Mouse (Mus musculus): ENCODE measurements around the gene Fermt3. TPM values are rescaled to one million over a fixed set of nuclear protein-coding genes. Genes with fewer than 3 reads are reported as not detected.

Gene Fermt3
- polyA plus RNA-seq, 1 experiment, result 15.7 TPM

DNA sequence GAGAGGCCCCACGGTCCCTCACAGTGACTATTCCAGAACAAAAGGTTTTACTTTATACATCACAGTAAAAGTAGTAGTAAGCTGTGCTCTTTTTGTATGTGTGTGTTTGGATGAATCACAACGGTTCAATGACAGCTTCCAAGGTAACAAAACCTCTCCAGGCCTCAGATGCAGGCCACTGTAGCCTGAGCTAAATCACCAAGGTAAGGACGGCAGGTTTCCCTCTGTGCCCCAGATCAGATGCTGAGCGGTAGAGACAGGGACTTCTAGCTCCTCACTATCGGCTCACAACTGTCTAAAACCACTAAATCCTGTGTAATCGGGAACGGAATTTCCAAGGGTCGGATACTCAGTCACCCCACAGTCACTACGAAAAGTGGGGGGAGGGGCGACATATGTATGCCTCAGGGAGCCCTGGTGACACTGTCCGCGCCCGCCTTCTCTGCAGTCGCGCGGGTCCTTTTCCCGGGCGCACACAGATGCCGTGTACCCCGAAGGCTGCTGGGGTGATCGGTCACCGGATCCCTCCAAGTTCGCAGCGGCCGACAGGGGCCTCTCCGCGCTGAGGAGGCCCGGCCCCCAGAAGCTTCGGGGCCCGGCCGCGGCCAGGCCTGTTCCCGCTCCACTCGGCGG, 19.9 kb upstream of the Fermt3 start:
- no peak for DNase-seq (ENCODE audit: low spot score)

DNA sequence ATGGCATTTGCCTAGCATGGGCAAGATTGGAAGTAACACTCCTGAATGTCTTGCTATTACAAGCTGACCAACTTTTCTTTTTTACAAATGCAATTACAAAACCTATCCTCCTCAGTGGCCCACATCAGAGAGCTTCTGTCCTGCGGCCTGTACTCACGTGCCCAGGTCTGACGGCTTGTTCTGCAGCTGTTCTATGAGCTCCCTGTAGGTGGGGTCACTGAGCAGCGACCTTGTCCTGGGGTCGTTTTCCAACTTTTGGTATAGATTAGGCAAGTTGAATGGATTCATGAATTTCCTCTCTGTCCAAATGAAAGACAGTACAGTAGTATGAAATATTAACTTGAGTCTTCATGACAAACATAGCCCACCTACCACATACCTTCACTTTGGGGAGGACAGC, 14.7 kb upstream of the Fermt3 start:
- DNase-seq (ENCODE audit: low spot score), result no peak

DNA sequence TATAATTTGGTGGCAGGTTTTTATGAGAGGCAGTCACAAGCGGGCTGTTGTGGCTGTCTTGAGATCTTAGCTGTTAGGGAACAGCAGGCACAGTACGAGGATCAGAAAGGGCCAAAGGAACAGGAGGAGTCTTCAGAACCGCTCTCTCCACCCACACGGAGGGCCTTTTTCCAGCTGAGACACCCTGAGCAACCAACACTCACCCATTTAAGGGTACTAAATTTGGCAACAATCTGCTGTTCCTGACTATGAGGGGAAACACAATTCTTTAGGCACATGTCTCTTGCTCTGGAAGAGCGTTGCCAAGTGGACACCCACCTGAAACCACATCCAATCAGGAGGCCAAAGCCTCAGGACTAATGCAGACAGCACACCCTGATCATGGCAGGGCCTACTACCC, 10.3 kb upstream of the Fermt3 start:
- DNase-seq (ENCODE audit: low spot score), result no peak

DNA sequence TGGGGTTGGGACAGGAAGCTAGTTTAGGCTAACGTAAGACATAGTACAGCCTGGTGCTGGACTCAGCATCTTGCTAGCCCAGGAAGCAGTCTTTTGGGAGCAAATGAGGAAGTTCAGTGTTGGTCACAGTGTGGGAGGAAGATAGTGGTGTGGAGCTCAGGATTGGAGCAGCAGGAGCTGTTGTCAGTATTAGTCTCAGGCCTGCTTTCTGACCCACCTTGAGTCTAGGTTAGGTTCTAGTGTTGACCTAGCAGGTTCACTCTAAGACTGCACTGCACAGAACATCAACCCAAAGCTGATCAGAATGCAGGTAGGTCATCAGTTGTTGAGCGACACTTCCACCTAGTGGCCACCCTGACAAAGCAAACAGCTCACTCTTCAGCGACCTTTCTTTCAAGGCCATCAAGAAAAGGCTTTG, 964 bp upstream of the Fermt3 start:
- no peak for DNase-seq (ENCODE audit: low spot score)

DNA sequence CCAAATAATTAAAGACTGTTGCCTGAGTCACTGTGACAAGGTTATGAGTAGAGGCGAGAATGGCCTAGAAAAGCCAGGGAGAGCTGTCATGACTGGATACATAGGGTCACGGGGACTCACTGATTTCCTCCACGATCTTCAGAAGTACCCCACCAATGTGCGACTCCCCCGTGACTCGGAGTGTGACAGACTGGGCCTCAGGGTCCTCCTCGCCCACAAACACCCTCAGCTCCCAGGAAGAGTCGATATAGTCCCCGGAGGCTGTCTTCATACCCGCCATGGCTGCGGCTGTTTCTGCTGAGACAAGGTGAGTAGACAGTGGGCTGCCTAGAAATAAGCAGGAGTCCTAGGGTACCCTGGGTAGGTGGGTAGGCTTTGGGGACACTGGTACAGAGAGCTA, 723 bp downstream of the Fermt3 start:
- DNase-seq (ENCODE audit: low spot score), result no peak

DNA sequence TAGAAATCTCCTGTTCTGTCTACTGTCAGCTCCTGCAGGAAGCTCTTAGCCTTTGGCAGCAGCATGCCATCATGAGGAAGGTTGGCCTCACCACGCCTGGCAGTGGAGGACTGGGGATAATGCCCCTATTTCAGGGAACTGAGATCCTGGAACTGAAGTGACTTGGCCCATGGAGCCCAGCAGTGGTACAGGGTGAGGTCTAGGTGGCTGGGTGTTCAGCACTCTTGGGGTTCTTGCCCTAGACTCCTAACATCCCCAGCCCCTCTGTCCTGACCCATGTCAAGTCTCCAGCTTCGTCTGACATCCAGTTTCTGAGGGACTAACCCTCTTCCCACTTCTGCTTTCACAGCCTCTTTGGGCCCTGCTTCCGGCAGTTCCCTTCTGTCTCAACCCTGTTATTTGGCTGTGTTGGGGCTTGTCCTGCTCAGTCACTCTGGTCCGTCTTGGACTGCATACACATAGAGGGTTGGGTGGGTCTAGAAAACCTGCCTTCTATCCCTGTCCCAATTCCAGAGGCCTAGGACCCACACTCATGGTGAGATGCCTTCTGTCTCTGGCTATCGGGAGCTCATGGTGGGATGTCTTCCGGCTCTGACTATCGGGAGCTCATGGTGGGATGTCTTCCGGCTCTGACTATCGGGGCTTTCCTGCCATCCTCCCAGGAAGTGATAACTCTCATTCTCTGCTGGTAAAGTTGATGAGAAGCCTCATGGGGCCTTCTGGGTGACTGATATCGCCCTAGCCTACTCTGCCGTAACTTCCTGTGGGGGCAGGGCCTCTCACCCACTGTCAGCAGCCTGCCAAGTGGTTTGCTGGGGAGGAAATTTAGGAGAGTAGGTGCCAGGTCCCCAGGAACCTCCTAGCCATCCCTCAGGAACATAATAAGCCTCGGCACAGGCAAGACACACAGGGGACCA, 1.5 kb downstream of the Fermt3 start:
- no peak for DNase-seq (ENCODE audit: low spot score)

DNA sequence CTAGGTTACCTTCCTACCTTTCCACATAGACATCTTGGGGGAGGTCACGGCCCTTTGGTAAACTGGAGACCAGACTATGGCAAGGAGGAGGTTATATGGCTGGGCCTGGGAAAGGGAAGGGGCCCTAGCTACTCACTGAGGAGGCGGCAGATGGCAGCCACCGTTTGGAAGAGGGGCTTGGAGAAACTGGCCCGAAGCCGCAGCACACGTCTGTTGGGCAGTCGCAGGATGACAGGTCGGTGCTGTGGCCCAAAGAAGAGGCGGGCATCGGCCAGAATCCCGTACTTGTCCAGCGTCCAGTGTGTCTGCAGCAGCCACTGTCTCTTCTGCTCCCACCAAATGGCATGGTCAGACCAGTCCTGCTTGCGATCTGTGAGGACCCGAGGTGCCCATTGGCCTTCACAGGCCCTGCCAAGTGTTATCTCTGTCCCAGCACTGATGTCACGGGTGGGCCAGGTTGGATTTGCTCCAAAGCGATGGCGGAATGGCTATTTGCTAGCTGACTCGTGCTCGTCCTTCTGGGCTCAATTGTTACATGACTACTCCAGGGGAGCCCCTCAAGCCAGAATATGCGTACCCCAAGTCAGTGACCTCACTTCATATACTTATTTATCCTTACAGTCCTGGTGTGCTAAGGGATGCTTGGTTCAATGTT, 4.7 kb downstream of the Fermt3 start:
- no peak for DNase-seq (ENCODE audit: low spot score)

DNA sequence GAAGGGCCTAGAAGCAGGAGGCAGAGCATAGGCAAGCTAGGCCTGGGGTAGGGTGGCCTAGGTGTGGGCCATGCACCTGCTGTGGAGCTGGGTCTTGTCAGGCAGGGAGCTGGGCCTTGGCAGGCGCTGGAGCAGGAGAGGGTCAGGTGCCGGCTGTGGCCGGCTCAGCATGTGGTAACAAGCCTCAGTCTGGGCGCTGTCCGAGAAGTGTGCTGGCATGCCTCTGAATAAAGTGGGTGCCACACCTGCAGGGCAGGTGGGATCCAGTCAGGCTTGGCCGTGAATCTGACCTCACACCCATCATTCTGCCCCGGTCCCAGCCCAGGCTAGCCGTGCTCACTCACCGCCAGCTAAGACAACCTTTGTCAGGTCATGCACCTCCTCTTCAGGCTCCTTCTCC, 5.3 kb downstream of the Fermt3 start:
- DNase-seq (ENCODE audit: low spot score), result no peak

DNA sequence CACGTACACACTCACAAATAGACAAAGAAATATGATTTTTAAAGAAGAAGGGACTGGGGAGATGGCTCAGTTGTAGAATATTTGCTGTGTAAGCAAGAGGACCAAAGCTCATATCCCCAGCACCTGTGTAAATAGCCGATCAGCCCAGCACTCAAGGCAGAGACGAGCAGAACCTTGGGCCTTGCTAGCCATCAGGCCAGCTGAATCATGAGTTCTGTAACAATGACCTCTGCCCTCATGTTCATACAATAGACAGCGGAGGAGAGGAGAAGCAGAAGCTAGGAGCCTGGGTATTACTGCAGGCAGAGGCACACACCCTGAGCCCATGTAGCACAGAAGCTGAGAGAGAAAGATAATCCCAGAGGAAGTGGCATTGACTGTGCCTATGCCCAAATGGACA, 6.8 kb downstream of the Fermt3 start:
- DNase-seq (ENCODE audit: low spot score), result no peak

DNA sequence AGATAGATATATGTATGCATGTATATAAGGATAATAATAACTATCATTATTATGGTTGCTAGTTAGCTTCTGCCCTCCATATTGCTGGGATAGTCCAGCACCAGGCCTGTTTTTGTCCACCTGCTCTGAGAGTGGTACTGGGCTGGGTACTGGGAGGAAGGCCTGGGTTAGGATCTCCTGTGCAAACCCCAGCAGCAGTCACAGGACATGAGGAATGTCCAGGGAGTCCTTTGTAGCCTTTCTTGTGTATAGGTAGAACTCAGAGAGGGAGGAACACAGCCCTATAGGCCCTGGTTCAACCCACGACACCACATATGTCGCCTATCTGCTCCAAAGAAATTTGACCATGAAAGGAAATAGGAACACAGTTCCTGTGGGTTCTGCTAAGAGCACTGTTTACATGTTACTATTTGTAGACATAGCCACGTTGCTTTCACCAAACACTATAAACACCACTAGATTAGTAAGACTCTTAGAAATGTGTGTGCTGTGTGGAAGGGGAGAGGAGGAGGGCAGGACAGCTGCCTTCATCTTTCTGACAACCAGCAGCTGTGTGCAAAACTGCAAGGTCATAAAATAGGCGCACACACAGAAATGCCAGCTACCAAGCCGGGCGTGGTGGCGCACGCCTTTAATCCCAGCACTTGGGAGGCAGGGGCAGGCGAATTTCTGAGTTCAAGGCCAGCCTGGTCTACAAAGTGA, 12.2 kb downstream of the Fermt3 start:
- no peak for DNase-seq (ENCODE audit: low spot score)

DNA sequence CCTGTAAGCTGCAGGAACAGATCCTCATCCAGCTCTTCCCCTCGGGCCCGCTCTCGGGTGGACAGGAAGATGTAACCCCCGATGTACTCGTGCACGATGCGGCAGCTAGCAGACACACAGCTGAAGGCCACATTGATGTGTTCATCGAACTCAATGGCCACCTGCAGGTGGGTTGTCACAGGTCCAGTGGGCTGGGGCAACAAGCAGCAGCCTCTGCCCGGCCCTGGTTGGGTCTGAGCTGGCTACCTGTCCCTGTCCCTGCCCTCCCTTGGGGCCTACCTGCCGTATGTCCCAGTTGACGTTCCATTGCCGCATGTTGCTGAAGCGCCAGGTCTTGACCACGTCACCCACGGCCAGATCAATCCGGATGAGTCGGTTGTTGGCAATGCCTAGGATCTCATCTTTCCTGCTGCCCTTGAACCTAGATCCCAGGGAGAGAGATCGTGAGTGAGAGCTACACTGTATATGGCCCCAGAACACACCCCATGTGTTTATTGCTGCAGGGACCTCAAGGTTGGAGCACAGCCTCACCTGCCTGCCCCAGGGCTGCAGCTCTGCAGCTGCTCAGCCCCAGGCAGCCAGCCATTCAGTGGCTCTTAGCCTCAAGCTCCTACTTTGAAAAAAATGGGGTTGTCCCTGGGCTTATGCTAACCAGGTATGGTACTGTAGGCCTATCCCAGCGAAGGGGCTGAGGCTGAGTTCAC, 19.8 kb downstream of the Fermt3 start:
- no peak for DNase-seq (ENCODE audit: low spot score)

DNA sequence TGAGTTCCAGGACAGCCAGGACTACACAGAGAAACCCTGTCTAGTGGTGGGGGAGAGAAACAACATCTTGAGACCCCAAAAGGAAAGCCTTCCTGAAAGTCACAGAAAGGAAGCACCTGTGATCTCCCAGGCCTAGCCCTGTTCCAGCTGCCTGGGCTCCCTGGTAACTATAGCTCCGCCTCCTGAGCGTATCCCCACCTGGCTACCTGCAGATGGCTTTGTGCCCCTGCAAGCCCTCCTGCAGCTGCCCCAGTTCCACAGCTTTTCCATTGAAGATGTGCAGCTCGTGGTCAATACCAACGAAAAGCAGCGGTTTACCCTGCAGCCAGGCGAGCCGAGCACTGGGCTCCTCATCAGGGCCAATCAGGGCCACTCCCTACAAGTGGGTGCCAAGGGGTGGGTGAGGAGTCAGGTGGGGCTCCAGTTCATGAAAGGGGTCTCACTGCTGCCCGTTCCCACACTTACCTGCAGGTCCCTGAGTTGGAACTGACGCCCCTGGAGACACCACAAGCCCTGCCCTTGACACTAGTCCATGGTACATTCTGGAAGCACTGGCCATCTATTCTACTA, 21.5 kb downstream of the Fermt3 start:
- DNase-seq (ENCODE audit: low spot score), result no peak

DNA sequence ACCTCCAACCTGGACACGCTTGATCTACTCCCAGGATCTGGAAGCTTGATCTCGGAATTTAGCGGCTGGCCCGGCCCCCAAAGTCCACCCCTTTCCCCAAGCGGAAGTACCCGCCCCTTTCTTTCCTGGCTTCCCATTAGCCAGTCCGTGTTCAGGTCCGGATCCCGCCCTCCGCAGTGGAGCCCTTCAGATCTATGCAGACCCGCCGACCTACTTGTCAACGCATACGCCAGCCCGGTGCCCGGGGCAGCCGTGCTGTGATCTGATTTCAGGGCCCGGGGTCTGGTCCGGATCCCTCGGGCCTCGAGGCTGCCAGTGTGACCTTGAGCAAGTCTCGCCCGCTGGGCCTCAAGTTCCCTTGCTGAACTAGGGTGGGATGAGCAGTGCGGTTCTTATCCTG, 23.3 kb downstream of the Fermt3 start, which contains the start of the genes Nudt22 and Trpt1:
Nudt22 (minus strand) TSS at position 112 of the 400 bp plus-strand sequence.
Trpt1 (plus strand) TSS at position 126 of the 400 bp plus-strand sequence.
- DNase-seq (ENCODE audit: low spot score), result peak; percentile 76

DNA sequence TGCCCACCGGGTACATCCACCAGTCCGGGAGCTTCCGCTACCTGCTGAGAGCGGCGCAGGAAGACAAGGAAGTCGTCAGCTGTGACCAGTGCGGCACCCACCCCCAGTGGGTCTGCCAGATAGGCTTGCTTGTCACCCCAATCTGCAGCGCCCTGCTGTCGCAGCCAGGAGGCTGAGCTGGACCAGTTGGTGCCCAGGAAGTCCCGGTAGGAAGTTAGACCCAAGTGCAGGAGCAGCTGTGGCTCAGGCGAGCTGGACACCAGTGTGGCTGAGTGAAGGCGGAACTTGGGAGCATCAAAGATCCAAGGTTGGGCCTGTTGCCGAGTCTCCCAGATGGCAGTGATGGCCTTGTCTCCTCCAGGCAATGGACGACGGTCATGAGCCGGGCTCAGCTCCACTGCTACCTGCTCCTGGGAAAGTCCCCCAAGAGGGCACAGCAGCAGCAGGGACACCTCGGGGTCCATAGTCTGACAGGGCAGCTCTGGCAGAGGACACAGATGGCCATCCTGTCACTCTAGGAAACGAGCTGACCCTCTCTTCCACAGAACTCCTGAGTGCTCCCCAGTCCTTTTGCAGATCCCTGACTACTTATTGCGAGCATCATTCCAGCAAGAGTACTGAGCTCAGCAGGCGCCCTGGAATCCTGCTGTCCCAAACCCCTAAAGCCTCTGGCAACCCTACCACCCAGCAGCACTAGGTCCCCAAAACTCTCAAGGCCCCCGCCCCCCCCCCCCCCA, 23.8 kb downstream of the Fermt3 start:
- DNase-seq (ENCODE audit: low spot score), result no peak

DNA sequence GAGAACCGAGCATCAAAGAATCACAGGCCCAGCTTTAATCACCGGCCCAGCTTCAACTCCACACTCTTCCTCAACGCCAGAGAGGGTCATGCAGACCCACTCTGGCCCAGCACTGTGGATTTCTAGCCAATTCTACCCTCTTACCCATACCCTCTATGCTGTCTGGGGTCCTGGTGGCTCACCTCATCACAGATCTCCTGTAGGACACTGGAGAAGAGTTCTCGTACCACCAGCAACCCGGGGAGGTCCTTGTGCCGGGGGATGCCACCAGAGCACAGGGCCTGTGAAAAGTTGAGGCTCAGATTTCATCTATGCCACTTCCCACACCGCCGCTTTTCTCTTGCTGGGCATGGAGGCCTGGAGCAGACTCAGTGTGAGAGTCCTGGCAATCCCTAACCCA, 24.8 kb downstream of the Fermt3 start:
- no peak for DNase-seq (ENCODE audit: low spot score)

DNA sequence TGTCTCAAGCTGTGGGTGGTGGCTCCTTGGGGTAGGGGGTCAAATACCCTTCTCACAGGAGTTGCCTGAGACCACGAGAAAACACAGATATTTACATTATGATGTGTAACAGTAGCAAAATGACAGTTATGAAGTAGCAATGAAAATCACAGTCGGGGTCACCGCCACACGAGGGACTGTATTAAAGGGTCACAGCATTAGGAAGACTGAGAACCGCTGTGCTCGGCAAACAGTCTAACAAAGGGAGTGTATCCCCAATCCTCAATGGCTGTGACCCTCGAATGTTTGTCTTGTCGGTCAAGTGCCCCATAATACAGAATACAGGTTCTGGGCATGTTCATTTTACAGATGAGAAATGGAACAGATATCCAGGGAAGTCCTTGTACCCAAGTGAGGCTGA, 25.3 kb downstream of the Fermt3 start:
- no peak for DNase-seq (ENCODE audit: low spot score)

DNA sequence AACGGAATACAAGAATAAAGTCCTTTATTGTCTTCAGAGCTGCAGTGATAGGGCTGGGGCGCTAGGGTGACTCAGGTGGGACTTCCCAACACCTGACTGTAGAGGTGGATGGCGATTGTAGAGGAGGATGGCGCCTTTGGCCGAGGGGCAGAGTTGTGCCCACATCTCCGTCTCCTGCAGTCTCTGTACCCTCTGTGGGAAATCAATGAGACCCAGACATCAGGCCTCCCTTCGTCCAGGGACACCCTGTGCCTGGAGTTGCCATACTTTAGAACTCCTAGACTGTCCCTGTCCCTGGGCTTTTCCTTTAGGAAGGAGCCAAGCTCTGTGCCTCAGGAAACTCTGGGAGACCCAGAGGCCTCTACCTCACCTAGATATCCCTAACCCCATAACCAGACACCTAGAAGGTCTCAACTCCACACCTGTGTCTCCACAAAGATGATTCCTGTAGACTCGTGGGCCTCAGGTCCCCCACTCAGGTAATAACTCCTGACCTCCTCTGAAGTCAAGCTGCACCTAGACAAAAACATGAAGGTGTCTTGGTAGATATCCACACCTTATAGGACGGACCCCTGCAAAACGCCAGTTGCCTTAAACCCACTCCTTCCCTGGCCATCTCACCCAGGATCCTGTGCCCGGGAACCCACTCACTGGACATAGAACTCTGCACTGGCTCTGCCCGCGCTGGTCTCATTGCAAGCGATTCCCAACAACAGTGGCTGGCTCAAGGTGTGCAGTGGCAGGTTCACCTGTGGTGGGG, 26.1 kb downstream of the Fermt3 start:
- no peak for DNase-seq (ENCODE audit: low spot score)

DNA sequence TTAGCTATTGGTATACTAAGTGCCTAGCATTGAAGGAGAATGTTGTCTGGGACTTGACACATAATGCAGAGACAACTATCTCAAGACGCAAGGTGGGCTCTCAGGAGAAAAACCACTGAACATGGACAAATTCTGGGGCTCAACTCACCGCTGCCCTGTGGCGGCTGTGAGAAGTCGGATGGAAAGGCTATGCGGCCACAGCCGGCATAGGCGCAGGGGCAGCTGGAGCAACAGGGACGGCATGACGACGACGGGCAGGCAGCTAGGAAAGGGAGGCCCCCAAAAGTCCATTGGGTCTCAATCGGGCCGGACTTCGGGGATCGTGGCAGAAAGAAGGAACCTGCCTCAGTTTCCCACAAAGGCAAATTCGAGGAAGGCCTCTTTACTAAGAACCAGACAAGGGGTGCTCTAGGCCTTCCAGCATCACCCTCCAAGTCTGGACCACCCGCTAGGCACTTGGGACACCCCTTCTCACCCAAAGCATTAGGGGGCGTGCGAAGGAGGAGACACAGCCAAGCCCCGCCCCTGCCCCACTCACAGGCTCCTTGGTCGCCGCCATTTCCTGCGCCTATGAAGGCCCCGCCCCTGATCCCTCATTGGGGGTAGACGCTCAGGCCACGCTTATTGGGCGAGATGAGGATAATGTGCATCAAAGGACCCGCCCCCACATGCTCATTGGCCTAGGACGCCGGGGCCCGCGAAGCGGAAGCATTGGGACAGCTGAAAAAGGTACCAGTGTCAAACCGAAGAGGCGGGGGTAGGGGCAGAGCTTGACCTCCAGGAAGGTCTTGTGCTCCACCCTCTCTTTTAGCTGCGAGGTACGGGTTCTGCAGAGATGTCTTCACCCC, 27.0 kb downstream of the Fermt3 start, which contains the start of gene Dnajc4:
Dnajc4 (minus strand) TSS at position 562 of the 848 bp plus-strand sequence.
- peak; percentile 80 for DNase-seq (ENCODE audit: low spot score)

All from urinary bladder, adult 2 months (tissue).